Mouse (Mus musculus): ENCODE data around the gene Nudt6. TPM values are rescaled to one million over a fixed set of nuclear protein-coding genes. Genes with fewer than 3 reads are reported as not detected.

Nudt6 gene
- polyA plus RNA-seq, 1 experiment from 2014 or later = 18.2 TPM

DNA sequence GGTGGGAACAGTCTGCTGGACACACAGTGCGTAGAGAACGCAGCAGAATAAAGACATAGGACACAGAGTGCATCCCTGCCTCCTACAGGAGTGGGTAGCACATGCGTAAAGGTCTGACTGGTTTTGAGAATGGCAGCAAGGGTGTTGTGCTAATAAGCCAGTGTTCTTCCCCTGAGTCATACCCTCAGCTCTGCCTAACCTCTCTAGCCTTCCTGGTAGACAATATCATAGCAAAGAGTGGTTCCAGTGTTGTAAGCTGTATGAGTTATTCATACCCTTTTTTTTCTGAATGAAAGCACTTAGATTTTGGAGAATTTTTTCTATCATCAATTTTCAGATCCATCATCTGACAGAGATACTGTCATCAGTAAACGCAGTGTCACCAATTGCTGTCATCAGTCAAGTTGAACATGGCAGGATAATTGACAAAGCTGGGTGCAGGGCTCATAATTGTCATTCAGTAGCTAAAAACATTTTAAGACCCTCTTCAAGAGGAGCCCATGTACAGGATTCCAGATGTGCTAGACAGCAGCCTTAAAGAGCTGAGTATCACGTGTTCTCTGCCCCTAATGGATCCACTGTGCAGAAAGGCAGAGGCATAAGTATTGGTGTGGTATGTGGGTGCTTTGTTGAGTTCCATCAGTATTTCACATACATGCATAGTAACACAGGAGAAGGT is 22.9 kb downstream of the Nudt6 start:
- DNase-seq (ENCODE audit: low spot score) (no peak), ATAC-seq (replicated peaks; ENCODE audit: low FRiP score, low read depth) (no peak)
- Histone ChIP-seq H3K36me3 (ENCODE audit: insufficient read depth, low read length) (no peaks in the 10 kb centered on the region), H3K27ac (no peak overlapping the region), H3K4me2 (ENCODE audit: low read length) (no peak overlapping the region), H3K4me3 (replicated peaks; ENCODE audit: low read depth, low read length) (no peak overlapping the region), H3K27me3 (ENCODE audit: insufficient read depth, low read length) (no peaks in the 10 kb centered on the region), H3K4me1 (replicated peaks; ENCODE audit: insufficient read depth, low read length) (no peaks in the 10 kb centered on the region), H3K9me3 (replicated peaks; ENCODE audit: low read length) (no peaks in the 10 kb centered on the region), H3K9ac (ENCODE audit: low read depth, low read length) (no peak overlapping the region)
- 95% methylated on average over 5 of the region's 5 CpGs for WGBS
- TF ChIP-seq CTCF (IDR thresholded peaks at IDR 0.05; ENCODE audit: low read depth) = no peak

DNA sequence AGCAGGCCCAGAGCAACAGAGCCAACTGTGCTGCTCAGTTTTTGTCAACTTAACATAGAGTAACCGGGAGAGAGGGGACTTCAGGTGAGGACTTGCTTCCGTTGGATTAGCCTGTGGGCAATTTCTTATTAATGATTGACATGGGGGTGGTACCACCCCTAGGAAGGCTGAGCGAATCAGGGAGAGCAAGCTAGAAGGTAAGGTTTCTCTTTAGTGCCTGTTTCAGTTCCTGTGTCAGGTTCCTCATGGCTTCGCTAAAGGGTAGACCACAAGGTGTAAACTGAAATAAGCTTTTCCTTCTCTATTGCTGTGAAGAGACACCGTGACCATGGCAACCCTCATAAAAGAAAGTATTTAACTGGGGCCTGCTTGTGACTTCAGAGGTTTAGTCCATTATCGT is 32.7 kb downstream of the Nudt6 start:
- Histone ChIP-seq H3K9me3 (replicated peaks; ENCODE audit: low read length) (no peaks in the 10 kb centered on the region), H3K36me3 (ENCODE audit: insufficient read depth, low read length) (no peaks in the 10 kb centered on the region), H3K4me3 (replicated peaks; ENCODE audit: low read depth, low read length) (no peak overlapping the region), H3K4me2 (ENCODE audit: low read length) (no peak overlapping the region), H3K27me3 (ENCODE audit: insufficient read depth, low read length) (no peaks in the 10 kb centered on the region), H3K27ac (no peak overlapping the region), H3K4me1 (replicated peaks; ENCODE audit: insufficient read depth, low read length) (no peaks in the 10 kb centered on the region), H3K9ac (ENCODE audit: low read depth, low read length) (no peak overlapping the region)
- 84% methylated on average over 6 of the region's 6 CpGs for WGBS
- TF ChIP-seq CTCF (IDR thresholded peaks at IDR 0.05; ENCODE audit: low read depth) = no peak
- DNase-seq (ENCODE audit: low spot score) (no peak), ATAC-seq (replicated peaks; ENCODE audit: low FRiP score, low read depth) (no peak)

GRCm38 (mm10) chr3:37383096-37383765 is 36.8 kb downstream of the Nudt6 start:
- Histone ChIP-seq H3K27ac (no peak overlapping the region), H3K4me1 (replicated peaks; ENCODE audit: insufficient read depth, low read length) (no peaks in the 10 kb centered on the region), H3K36me3 (ENCODE audit: insufficient read depth, low read length) (no peaks in the 10 kb centered on the region), H3K9me3 (replicated peaks; ENCODE audit: low read length) (no peaks in the 10 kb centered on the region), H3K9ac (ENCODE audit: low read depth, low read length) (no peak overlapping the region), H3K27me3 (ENCODE audit: insufficient read depth, low read length) (no peaks in the 10 kb centered on the region), H3K4me3 (replicated peaks; ENCODE audit: low read depth, low read length) (no peak overlapping the region), H3K4me2 (ENCODE audit: low read length) (no peak overlapping the region)
- DNase-seq (ENCODE audit: low spot score) = no peak
- no peak for ATAC-seq (replicated peaks; ENCODE audit: low FRiP score, low read depth)
- TF ChIP-seq CTCF (IDR thresholded peaks at IDR 0.05; ENCODE audit: low read depth) = peak; percentile 21; the same call in 1 of the 2 replicates
- WGBS = 59% methylated on average over 6 of the region's 6 CpGs

DNA sequence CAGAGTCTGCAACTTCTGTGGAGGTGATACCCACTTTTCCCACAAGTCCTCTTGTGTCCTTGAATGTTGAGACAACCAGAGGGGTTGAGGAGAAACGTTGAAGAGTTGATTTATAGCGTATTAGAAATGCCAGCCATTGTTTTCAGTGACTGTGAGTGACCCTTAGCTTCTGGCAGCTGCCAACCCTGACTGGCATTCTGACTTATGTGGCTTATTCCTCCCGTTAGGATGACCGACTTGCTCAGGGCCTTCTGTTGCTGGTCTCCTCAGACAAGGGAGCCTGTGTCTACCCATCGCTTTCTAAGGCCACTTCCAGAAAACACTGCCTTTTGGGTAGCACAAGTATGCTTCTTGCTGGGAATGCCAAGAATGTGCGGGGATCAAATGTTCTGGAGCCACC is 38.6 kb downstream of the Nudt6 start:
- no peaks in the 10 kb centered on the region for H3K36me3 ChIP-seq (ENCODE audit: insufficient read depth, low read length)
- no peak overlapping the region for H3K4me2 ChIP-seq (ENCODE audit: low read length)
- no peak overlapping the region for H3K9ac ChIP-seq (ENCODE audit: low read depth, low read length)
- ATAC-seq (replicated peaks; ENCODE audit: low FRiP score, low read depth) (no peak), DNase-seq (ENCODE audit: low spot score) (no peak)
- 62% methylated on average over 6 of the region's 6 CpGs for WGBS
- no peak for TF ChIP-seq CTCF (IDR thresholded peaks at IDR 0.05; ENCODE audit: low read depth)
- no peak overlapping the region for H3K4me3 ChIP-seq (replicated peaks; ENCODE audit: low read depth, low read length)
- no peaks in the 10 kb centered on the region for H3K27me3 ChIP-seq (ENCODE audit: insufficient read depth, low read length)
- no peaks in the 10 kb centered on the region for H3K9me3 ChIP-seq (replicated peaks; ENCODE audit: low read length)
- no peak overlapping the region for H3K27ac ChIP-seq
- H3K4me1 ChIP-seq (replicated peaks; ENCODE audit: insufficient read depth, low read length) = 0 out of 2 replicates have a peak, but pooled peaks cover 3% of the 10 kb centered on the region

- DNase-seq (ENCODE audit: low spot score) (no peak), ATAC-seq (replicated peaks; ENCODE audit: low FRiP score, low read depth) (no peak)
- Histone ChIP-seq H3K9me3 (replicated peaks; ENCODE audit: low read length) (no peaks in the 10 kb centered on the region), H3K9ac (ENCODE audit: low read depth, low read length) (no peak overlapping the region), H3K4me1 (replicated peaks; ENCODE audit: insufficient read depth, low read length) (0 out of 2 replicates have a peak, but pooled peaks cover 3% of the 10 kb centered on the region), H3K4me3 (replicated peaks; ENCODE audit: low read depth, low read length) (no peak overlapping the region), H3K27me3 (ENCODE audit: insufficient read depth, low read length) (no peaks in the 10 kb centered on the region), H3K4me2 (ENCODE audit: low read length) (no peak overlapping the region), H3K27ac (no peak overlapping the region), H3K36me3 (ENCODE audit: insufficient read depth, low read length) (no peaks in the 10 kb centered on the region)
- no peak for TF ChIP-seq CTCF (IDR thresholded peaks at IDR 0.05; ENCODE audit: low read depth)
- 58% methylated on average over 18 of the region's 18 CpGs for WGBS
Measured at GRCm38 (mm10) chr3:37379930-37380881, 39.8 kb downstream of the Nudt6 start.

GRCm38 (mm10) chr3:37379201-37379600 is 40.8 kb downstream of the Nudt6 start:
- TF ChIP-seq CTCF (IDR thresholded peaks at IDR 0.05; ENCODE audit: low read depth) = peak; percentile 19; the same call in 1 of the 2 replicates
- DNase-seq (ENCODE audit: low spot score) = peak; percentile 42

More at GRCm38 (mm10) chr3:37379201-37379600, 40.8 kb downstream of the Nudt6 start:
- H3K4me1 ChIP-seq (replicated peaks; ENCODE audit: insufficient read depth, low read length) = 0 out of 2 replicates have a peak, but pooled peaks cover 3% of the 10 kb centered on the region
- 80% methylated on average over 14 of the region's 14 CpGs for WGBS
- no peaks in the 10 kb centered on the region for H3K9me3 ChIP-seq (replicated peaks; ENCODE audit: low read length)
- ATAC-seq (replicated peaks; ENCODE audit: low FRiP score, low read depth) = no peak
- H3K36me3 ChIP-seq (ENCODE audit: insufficient read depth, low read length) = no peaks in the 10 kb centered on the region
- H3K27ac ChIP-seq = peak overlapping the region; percentile 31; the same call in 1 of the 2 replicates
- H3K4me2 ChIP-seq (ENCODE audit: low read length) = no peak overlapping the region
- no peaks in the 10 kb centered on the region for H3K27me3 ChIP-seq (ENCODE audit: insufficient read depth, low read length)
- no peak overlapping the region for H3K4me3 ChIP-seq (replicated peaks; ENCODE audit: low read depth, low read length)
- H3K9ac ChIP-seq (ENCODE audit: low read depth, low read length) = no peak overlapping the region
